Comparison of ENCODE assay signal across 12 mouse cellular contexts in genomic region chr8:127962862-127963261, GRCm38 (mm10).
DNase-seq lines count a peak whose midpoint lies in the region; ATAC-seq and TF ChIP-seq lines count a peak whose summit lies in the region.
"Had no signal": no experiment of that assay in that cellular context is flagged by ENCODE, and none has a peak within 500 bp of the region (broad histone marks: within the 10 kb centered on the region; RNA-seq: fewer than 3 reads in every experiment).

No protein-coding gene starts in this region.

- H3K4me3 ChIP-seq in embryonic facial prominence, embryonic 14.5 days (ENCODE audit: low read depth, low read length) = no peak overlapping the region
- H3K4me3 ChIP-seq in embryonic facial prominence, embryonic 10.5 days = no peak overlapping the region
- no peak overlapping the region for H3K4me3 ChIP-seq in layer of hippocampus, adult 2 months
- no peak overlapping the region for H3K4me3 ChIP-seq in kidney, embryonic 16.5 days (ENCODE audit: low read length)
- H3K4me3 ChIP-seq: embryonic facial prominence, embryonic 15.5 days; liver, embryonic 13.5 days; midbrain, embryonic 13.5 days had no signal

- no peak overlapping the region for H3K27ac ChIP-seq in embryonic facial prominence, embryonic 14.5 days (replicated peaks; ENCODE audit: low read depth, low read length)
- H3K27ac ChIP-seq in embryonic facial prominence, embryonic 10.5 days (replicated peaks) = no peak overlapping the region
- H3K27ac ChIP-seq in layer of hippocampus, adult 2 months = no peak overlapping the region
- no peak overlapping the region for H3K27ac ChIP-seq in kidney, embryonic 16.5 days (ENCODE audit: low read length)
- H3K27ac ChIP-seq: embryonic facial prominence, embryonic 15.5 days; liver, embryonic 13.5 days; midbrain, embryonic 13.5 days had no signal

- WGBS in embryonic facial prominence, embryonic 14.5 days = 67% methylated on average over 1 of the region's 1 CpGs
- WGBS in embryonic facial prominence, embryonic 10.5 days = 80% methylated on average over 1 of the region's 1 CpGs
- 55% methylated on average over 1 of the region's 1 CpGs for WGBS in kidney, embryonic 16.5 days

- H3K27me3 ChIP-seq in embryonic facial prominence, embryonic 14.5 days (replicated peaks; ENCODE audit: control insufficient read depth, insufficient read depth, low read length) = no peaks in the 10 kb centered on the region
- H3K27me3 ChIP-seq in embryonic facial prominence, embryonic 10.5 days (replicated peaks; ENCODE audit: low read depth, poor library complexity, severe bottlenecking) = 0 out of 2 replicates have a peak, but pooled peaks cover 7% of the 10 kb centered on the region
- H3K27me3 ChIP-seq in kidney, embryonic 16.5 days (ENCODE audit: insufficient read depth, low read length) = no peaks in the 10 kb centered on the region
- H3K27me3 ChIP-seq: embryonic facial prominence, embryonic 15.5 days; liver, embryonic 13.5 days; midbrain, embryonic 13.5 days had no signal

- ATAC-seq in embryonic facial prominence, embryonic 14.5 days (ENCODE audit: low read depth) = no peak
- ATAC-seq in kidney, embryonic 16.5 days (ENCODE audit: low FRiP score, low TSS enrichment) = no peak
- ATAC-seq: midbrain, embryonic 13.5 days had no signal

- no peaks in the 10 kb centered on the region for H3K4me1 ChIP-seq in embryonic facial prominence, embryonic 14.5 days (ENCODE audit: control insufficient read depth, insufficient read depth, low read length)
- peaks cover 5% of the 10 kb centered on the region; the same call in 1 of the 2 replicates for H3K4me1 ChIP-seq in embryonic facial prominence, embryonic 10.5 days
- H3K4me1 ChIP-seq in kidney, embryonic 16.5 days (ENCODE audit: insufficient read depth, low read length) = 0 out of 2 replicates have a peak, but pooled peaks cover 13% of the 10 kb centered on the region
- H3K4me1 ChIP-seq: embryonic facial prominence, embryonic 15.5 days; liver, embryonic 13.5 days had no signal

- TF ChIP-seq CTCF in layer of hippocampus, adult 2 months (conservative IDR thresholded peaks at IDR 0.05) = no peak

- H3K9ac ChIP-seq in embryonic facial prominence, embryonic 14.5 days (ENCODE audit: low read depth, low read length) = no peak overlapping the region
- H3K9ac ChIP-seq in kidney, embryonic 16.5 days (replicated peaks; ENCODE audit: low read length) = no peak overlapping the region
- H3K9ac ChIP-seq: embryonic facial prominence, embryonic 15.5 days; liver, embryonic 13.5 days; midbrain, embryonic 13.5 days had no signal

- peak; percentile 14 for DNase-seq in embryonic facial prominence, embryonic 14.5 days (ENCODE audit: low spot score)
- no peak for DNase-seq in embryonic facial prominence, embryonic 10.5 days (ENCODE audit: low spot score)
- peak; percentile 97 for DNase-seq in 416B (ENCODE audit: low read depth)
- DNase-seq in c-Kit-positive CD71-negative TER-119-negative erythroid progenitor cells, embryonic 14.5 days (ENCODE audit: low read depth) = peak; percentile 9
- DNase-seq in natural killer cell, adult 2 months (ENCODE audit: low spot score in 2 of 2) = peak; percentile 12 to 38
- no peak for DNase-seq in layer of hippocampus, adult 2 months (ENCODE audit: low spot score in 2 of 2)
- DNase-seq in cerebellum, adult 18-20 months = no peak
- DNase-seq: cerebellum, postnatal 14 days; liver, embryonic 13.5 days had no signal

- H3K36me3 ChIP-seq in embryonic facial prominence, embryonic 14.5 days (ENCODE audit: control insufficient read depth, insufficient read depth, low read length) = no peaks in the 10 kb centered on the region
- no peaks in the 10 kb centered on the region for H3K36me3 ChIP-seq in embryonic facial prominence, embryonic 10.5 days (replicated peaks)
- no peaks in the 10 kb centered on the region for H3K36me3 ChIP-seq in kidney, embryonic 16.5 days (ENCODE audit: insufficient read depth, low read length)
- H3K36me3 ChIP-seq: embryonic facial prominence, embryonic 15.5 days; liver, embryonic 13.5 days; midbrain, embryonic 13.5 days had no signal

- no peak overlapping the region for H3K4me2 ChIP-seq in embryonic facial prominence, embryonic 14.5 days (ENCODE audit: low read depth, low read length)
- H3K4me2 ChIP-seq in kidney, embryonic 16.5 days (replicated peaks; ENCODE audit: low read depth, low read length) = no peak overlapping the region
- H3K4me2 ChIP-seq: embryonic facial prominence, embryonic 15.5 days; liver, embryonic 13.5 days; midbrain, embryonic 13.5 days had no signal

- no peaks in the 10 kb centered on the region for H3K9me3 ChIP-seq in embryonic facial prominence, embryonic 14.5 days (ENCODE audit: control insufficient read depth, low read length)
- H3K9me3 ChIP-seq in embryonic facial prominence, embryonic 10.5 days = no peaks in the 10 kb centered on the region
- H3K9me3 ChIP-seq in kidney, embryonic 16.5 days (ENCODE audit: low read length) = no peaks in the 10 kb centered on the region
- H3K9me3 ChIP-seq: embryonic facial prominence, embryonic 15.5 days; liver, embryonic 13.5 days; midbrain, embryonic 13.5 days had no signal

Comparison
In these comparisons a context has a peak if more than half of its experiments do, and no peak if none do; other contexts are left out.
1. DNase-seq: peak in embryonic facial prominence, embryonic 14.5 days (single experiment), 416B (single experiment), c-Kit-positive CD71-negative TER-119-negative erythroid progenitor cells, embryonic 14.5 days (single experiment) and natural killer cell, adult 2 months (2 of 2); none in embryonic facial prominence, embryonic 10.5 days (single experiment), layer of hippocampus, adult 2 months (0 of 2) and cerebellum, adult 18-20 months (0 of 2).